Mouse (Mus musculus): ENCODE measurements around the gene Cyb561d2. TPM values are rescaled to one million over a fixed set of nuclear protein-coding genes. Genes with fewer than 3 reads are reported as not detected.

The Cyb561d2 gene
- polyA plus RNA-seq (2017; shearing (Covaris generic)) = 79.9 TPM

GRCm38 (mm10) chr9:107541474-107542351 is at the start of gene Cyb561d2, which contains the start of gene Nprl2:
Gene Cyb561d2, minus strand, starts transcription at chr9:107542193.
Gene Nprl2, plus strand, starts transcription at chr9:107542226.

GRCm38 (mm10) chr9:107586974-107587832 is 45.2 kb upstream of the Cyb561d2 start, which contains the start of gene Ifrd2:
Gene Ifrd2, plus strand, starts transcription at chr9:107587642.

GRCm38 (mm10) chr9:107580501-107581317 is 38.7 kb upstream of the Cyb561d2 start, which contains the start of gene Hyal3:
Gene Hyal3, plus strand, starts transcription at chr9:107580818.

GRCm38 (mm10) chr9:107578587-107578986 is 36.6 kb upstream of the Cyb561d2 start, which contains the start of gene Naa80:
Gene Naa80, plus strand, starts transcription at chr9:107578887.

GRCm38 (mm10) chr9:107576357-107577107 is 34.5 kb upstream of the Cyb561d2 start, which contains the start of gene Hyal1:
Gene Hyal1, plus strand, starts transcription at chr9:107576927.

GRCm38 (mm10) chr9:107567702-107568319 is 25.8 kb upstream of the Cyb561d2 start, which contains the start of gene Hyal2:
Gene Hyal2, plus strand, starts transcription at chr9:107567945.

GRCm38 (mm10) chr9:107563029-107563581 is 21.1 kb upstream of the Cyb561d2 start, which contains the start of gene Tusc2:
Gene Tusc2, plus strand, starts transcription at chr9:107563255.

GRCm38 (mm10) chr9:107551117-107551889 is 9.3 kb upstream of the Cyb561d2 start, which contains the start of gene Rassf1:
Gene Rassf1, plus strand, starts transcription at chr9:107551555.

GRCm38 (mm10) chr9:107547026-107547425 is 5.0 kb upstream of the Cyb561d2 start, which contains the start of gene Zmynd10:
Gene Zmynd10, plus strand, starts transcription at chr9:107547298.

GRCm38 (mm10) chr9:107533791-107534407 is 8.1 kb downstream of the Cyb561d2 start, which contains the start of gene Tmem115:
Gene Tmem115, plus strand, starts transcription at chr9:107533945.

Other genes with a start within 250 kb of the Cyb561d2 start
- gene Cish, start 246.2 kb downstream of the Cyb561d2 start, polyA plus RNA-seq (2017; shearing (Covaris generic)) = 235 TPM
- 31.5 TPM for gene Hemk1, start 203.8 kb downstream of the Cyb561d2 start, polyA plus RNA-seq (2017; shearing (Covaris generic))
- gene 6430571L13Rik, start 201.6 kb downstream of the Cyb561d2 start, polyA plus RNA-seq (2017; shearing (Covaris generic)) = 3.0 TPM
- 0.98 TPM for gene Cacna2d2, start 142.6 kb downstream of the Cyb561d2 start, polyA plus RNA-seq (2017; shearing (Covaris generic))
- 62.1 TPM for gene Tmem115, start 8.2 kb downstream of the Cyb561d2 start, polyA plus RNA-seq (2017; shearing (Covaris generic))
- 69.6 TPM for gene Nprl2, start within 50 bp of the Cyb561d2 start, polyA plus RNA-seq (2017; shearing (Covaris generic))
- 2.7 TPM for gene Zmynd10, start 5.1 kb upstream of the Cyb561d2 start, polyA plus RNA-seq (2017; shearing (Covaris generic))
- 75.7 TPM for gene Rassf1, start 9.4 kb upstream of the Cyb561d2 start, polyA plus RNA-seq (2017; shearing (Covaris generic))
- gene Tusc2, start 21.1 kb upstream of the Cyb561d2 start, polyA plus RNA-seq (2017; shearing (Covaris generic)) = 7.4 TPM
- 17.9 TPM for gene Hyal2, start 25.8 kb upstream of the Cyb561d2 start, polyA plus RNA-seq (2017; shearing (Covaris generic))
- gene Hyal1, start 34.7 kb upstream of the Cyb561d2 start, polyA plus RNA-seq (2017; shearing (Covaris generic)) = 8.2 TPM
- gene Naa80, start 36.7 kb upstream of the Cyb561d2 start, polyA plus RNA-seq (2017; shearing (Covaris generic)) = 28.2 TPM
- 0.53 TPM for gene Hyal3, start 38.6 kb upstream of the Cyb561d2 start, polyA plus RNA-seq (2017; shearing (Covaris generic))
- 35.1 TPM for gene Ifrd2, start 45.4 kb upstream of the Cyb561d2 start, polyA plus RNA-seq (2017; shearing (Covaris generic))
- gene Sema3b, start 67.0 kb upstream of the Cyb561d2 start, polyA plus RNA-seq (2017; shearing (Covaris generic)) = not detected
- gene Gnai2, start 93.2 kb upstream of the Cyb561d2 start, polyA plus RNA-seq (2017; shearing (Covaris generic)) = 182 TPM
- not detected for gene Slc38a3, start 127.3 kb upstream of the Cyb561d2 start, polyA plus RNA-seq (2017; shearing (Covaris generic))
- not detected for gene Gnat1, start 137.5 kb upstream of the Cyb561d2 start, polyA plus RNA-seq (2017; shearing (Covaris generic))
- not detected for gene Sema3f, start 168.3 kb upstream of the Cyb561d2 start, polyA plus RNA-seq (2017; shearing (Covaris generic))
- 336 TPM for gene Rbm5, start 228.8 kb upstream of the Cyb561d2 start, polyA plus RNA-seq (2017; shearing (Covaris generic))

Data from CD4-positive, CD25-positive, alpha-beta regulatory T cell, adult 9 weeks (primary cell).